Mouse (Mus musculus): Measurements from ENCODE around the gene Ephx3.

The Ephx3 gene

GRCm38 (mm10) chr17:32173166-32173565 is 16.2 kb downstream of the Ephx3 start:
- DNase-seq (ENCODE audit: low spot score): no peak

- DNase-seq (ENCODE audit: low spot score): no peak
Observed at GRCm38 (mm10) chr17:32172485-32172884, 16.9 kb downstream of the Ephx3 start.

DNA sequence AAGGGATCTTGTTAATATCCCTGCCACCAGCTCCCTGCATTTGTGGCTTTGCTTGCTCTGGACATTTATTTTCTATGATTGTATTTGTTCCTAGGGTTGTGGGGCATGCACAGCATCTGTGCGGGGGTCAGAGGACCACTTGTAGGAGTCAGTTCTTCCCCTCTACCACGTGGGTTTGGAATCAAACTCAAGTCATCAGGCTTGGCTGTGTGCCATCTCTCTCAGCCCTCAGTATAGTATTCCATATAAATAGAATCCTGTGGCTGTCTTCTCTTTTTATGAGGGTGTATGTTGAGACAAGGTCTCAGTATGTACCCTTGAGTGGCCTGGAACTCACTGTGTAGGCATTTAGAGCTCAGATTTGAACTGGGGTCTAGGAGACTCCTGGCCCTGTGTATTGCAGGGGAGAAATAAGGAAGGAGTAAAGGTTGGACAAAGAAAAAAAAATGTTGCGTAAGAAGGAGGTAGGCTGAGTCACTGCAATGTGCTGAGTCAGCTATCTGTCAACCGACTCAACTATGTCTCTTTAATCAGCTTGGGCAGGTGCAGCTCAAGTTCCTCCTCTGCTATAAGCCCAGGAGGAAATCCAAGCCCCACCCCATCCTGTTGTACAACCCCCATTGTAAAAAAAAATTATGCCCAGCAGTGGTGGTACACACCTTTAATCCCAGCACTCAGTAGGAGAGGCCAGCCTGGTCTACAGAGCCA is 19.7 kb downstream of the Ephx3 start:
- peak; percentile 43 for DNase-seq (ENCODE audit: low spot score)

- DNase-seq (ENCODE audit: low spot score): peak; percentile 77
Observed at GRCm38 (mm10) chr17:32166687-32167086, 22.7 kb downstream of the Ephx3 start, which contains the start of gene Notch3. Notch3 (minus strand) TSS chr17:32166852.

DNA sequence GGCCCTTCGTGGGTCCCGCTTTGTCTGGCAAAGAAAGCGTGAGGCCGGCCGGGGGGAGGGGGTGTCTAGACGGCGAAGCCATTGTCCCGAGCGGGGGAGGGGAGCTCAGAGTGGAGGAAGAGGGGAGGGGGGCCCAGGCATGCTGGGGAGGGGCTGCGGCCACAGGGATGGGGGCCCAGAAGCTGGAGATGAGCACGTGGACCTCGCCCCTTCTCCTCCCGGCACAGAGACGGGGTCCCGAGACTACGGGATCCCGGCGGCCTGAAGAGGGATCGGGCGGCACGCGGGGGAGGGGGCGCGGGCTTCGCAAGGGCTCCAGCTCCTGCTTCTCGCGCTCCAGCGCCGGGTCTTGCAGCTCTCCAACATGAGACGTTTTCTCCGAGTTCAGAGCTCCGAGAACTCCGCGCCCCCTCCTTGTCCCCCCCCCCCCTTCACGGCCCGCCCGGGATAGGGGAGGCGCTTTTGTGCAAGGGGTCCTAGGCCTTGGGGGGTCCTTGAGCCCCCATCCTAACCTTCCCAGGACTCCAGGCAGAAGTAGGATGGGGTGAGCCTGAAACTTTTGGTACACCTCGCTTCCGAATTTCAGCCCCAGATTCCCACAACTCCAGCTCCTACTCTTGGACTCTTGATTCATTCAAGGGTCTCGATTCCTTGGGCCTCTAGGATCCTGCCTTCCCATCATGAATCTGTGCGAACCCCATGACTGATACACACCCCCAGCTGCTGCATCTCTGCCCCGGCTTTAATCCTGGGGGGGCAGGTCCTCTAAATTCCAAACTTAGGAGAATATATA is 23.4 kb downstream of the Ephx3 start:
- DNase-seq (ENCODE audit: low spot score): peak; percentile 86

DNA sequence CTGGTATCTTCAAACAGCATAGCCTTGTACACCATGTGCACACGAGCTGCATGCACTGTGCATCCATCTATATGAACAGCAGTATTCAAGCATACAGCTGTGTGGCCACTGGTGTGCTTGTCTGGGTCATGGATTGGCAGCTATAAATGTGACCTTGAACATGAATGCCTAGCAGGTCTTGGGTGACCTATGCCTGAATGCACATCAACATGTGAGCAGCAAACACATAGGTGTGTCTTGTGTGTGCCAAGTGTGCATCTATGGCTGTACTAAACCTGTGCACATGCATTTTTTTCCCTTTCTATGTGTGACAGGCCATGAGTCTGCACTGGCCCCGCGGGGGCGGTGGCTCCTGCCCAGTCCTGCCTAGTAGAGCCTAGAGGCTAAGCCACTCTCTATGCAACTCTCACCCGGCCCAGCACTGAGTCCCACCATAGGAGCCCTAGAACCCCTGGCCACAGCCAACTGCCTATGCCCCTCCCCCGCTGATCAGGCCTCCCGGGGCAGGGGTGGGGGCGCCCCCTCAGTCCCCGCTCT is 24.0 kb downstream of the Ephx3 start:
- DNase-seq (ENCODE audit: low spot score): no peak

DNA sequence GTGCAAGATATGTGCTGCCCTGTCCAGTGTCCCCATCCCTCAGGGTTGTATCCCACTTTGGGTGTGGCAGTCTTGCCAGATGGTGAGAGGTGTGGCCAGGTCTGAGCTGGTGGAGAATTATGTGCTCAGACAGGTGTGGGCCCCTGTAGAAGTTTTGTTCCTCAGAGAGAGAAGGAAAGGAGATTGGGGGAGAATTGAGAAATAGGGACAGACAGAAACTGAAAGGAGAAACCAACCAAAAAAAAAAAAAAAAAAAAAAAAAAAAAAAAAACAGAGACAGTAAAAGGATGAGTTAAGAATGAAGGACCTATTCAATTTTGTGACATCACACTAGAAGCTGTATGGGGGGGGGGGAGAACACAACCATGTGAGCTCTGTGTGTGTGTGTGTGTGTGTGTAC is 24.6 kb downstream of the Ephx3 start:
- no peak for DNase-seq (ENCODE audit: low spot score)

GRCm38 (mm10) chr17:32163910-32164650 is 25.3 kb downstream of the Ephx3 start:
- DNase-seq (ENCODE audit: low spot score): no peak

- peak; percentile 70 for DNase-seq (ENCODE audit: low spot score)
Observed at GRCm38 (mm10) chr17:32162112-32162850, 27.1 kb downstream of the Ephx3 start.

- DNase-seq (ENCODE audit: low spot score): no peak
Observed at GRCm38 (mm10) chr17:32160882-32161281, 28.5 kb downstream of the Ephx3 start.

- DNase-seq (ENCODE audit: low spot score): no peak
Observed at GRCm38 (mm10) chr17:32158841-32159240, 30.5 kb downstream of the Ephx3 start.

DNA sequence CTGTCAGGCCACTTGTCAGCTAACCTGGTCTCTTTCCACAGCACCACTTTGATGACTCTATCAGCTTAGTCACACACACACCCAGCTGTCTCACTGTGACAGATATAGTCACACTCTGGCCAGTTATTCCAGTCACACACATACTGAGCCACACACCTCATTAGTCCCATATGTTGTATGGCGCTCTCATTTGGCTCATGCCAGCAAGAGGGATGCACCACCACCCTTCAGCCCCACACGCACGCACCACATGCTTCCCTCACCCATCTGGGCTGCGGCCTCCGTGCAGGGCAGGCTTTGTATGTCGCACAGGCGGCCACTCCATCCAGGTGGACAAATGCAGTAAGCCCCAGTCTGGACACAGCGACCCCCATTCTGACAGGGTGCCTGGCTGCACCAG is 42.6 kb downstream of the Ephx3 start:
- DNase-seq (ENCODE audit: low spot score): no peak

DNA sequence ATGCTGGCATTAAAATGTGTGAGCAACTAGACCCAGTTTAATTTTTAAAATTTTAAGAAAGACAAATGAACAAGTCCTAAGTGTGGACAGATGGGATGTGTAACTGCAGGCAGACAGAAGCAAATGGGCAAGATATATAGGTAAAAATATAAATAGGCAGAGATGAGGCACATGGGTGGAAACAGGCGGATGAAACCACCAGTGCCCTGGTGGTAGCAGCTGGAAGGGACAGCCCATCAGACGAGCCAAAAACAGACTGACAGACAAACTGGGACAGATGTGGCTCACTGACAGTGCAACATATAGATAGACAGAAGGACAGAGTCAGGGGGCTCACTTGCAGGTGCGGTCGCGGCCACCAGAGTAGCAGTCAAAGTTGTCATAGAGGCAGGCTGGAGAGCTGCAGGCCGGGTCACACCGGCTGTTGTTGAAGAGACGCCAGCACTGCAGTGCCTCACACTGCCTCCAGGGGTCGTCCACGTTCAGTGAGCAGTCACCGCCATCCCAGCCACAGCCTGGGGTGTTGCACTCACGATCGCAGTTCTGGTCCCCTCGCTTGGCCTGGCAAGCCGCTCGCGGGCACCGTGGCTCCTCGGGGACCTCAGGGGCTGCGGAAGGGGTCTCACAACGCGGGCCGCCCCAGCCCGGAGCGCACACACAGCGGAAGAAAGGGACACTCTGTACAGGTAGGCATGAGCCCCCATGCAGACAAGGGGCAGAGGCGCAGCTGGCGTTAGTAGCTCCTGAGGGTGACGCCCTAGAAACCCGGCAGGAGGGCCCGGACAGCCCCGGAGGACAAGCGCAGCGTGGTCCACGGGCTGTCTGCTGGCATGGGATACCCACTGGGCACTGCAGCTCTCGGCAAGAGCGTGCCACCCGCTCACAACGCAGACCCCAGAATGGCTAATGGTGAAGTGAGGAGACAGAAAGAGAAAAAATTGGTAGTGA is 46.2 kb downstream of the Ephx3 start:
- peak; percentile 62 for DNase-seq (ENCODE audit: low spot score)

GRCm38 (mm10) chr17:32142234-32142633 is 47.1 kb downstream of the Ephx3 start:
- DNase-seq (ENCODE audit: low spot score): no peak

All from yolk sac, embryonic 10.5 days (tissue).